Mouse (Mus musculus) heart, adult 2 months (tissue): ENCODE data around the gene Pitpnc1.

Experiments
- CTCF ChIP-seq: fragments of 200-600 bp; IDR thresholded peaks from 2 replicates; pipeline ENCODE4 v1.8.1; 2022; ENCODE audit warnings: antibody characterized with exemption, mild to moderate bottlenecking, moderate library complexity
- EP300 ChIP-seq: fragments of 200-500 bp; IDR thresholded peaks from 2 replicates; pipeline ENCODE4 v1.6.1; 2011; ENCODE audit warnings: low read depth, low read length, control low read depth; ENCODE audit not compliant: insufficient read depth
- POLR2A ChIP-seq: fragments of 200-500 bp; IDR thresholded peaks from 2 replicates; pipeline ENCODE4 v1.6.1; 2011; ENCODE audit warnings: mild to moderate bottlenecking, low read depth, low read length, control low read depth; ENCODE audit not compliant: insufficient read depth

GRCm38 (mm10) chr11:107415901-107416560, 54.5 kb downstream of the Pitpnc1 start:
- TF ChIP-seq CTCF (no peak), POLR2A (no peak), EP300 (no peak)
